Mouse (Mus musculus) adrenal gland, adult 18-20 months (tissue): ENCODE measurements around the gene Ndn. TPM values are rescaled to one million over a fixed set of nuclear protein-coding genes. Genes with fewer than 3 reads are reported as not detected.
A peak's percentile ranks its signal among the peaks of the same experiment; 100 is the strongest.

Source experiments
- DNase-seq, 2 experiments: peaks; one replicate each; pipeline ENCODE4 v3.0.0; 2021 to 2022; ENCODE audit warnings: low spot score in 2 of 2
- long read RNA-seq, 2 experiments: library from polyadenylated mRNA; stranded (forward); transcript quantifications; one replicate each; pipeline ENCODE4 v2.0.0; 2021
- total RNA-seq, 2 experiments: library from RNA; stranded (reverse); gene quantifications; 1 replicate in 1 of 2; 2 replicates in 1 of 2; pipeline ENCODE4 v1.2.3; 2021

Ndn gene
- 10 to 100 TPM; 69.4 to 80.4 TPM for total RNA-seq
- long read RNA-seq, experiment 1, transcript Ndn-201 (1 exons, 3,694 nt) = major isoform, 148 of 148 reads
- long read RNA-seq, experiment 1, partial matches to known transcripts = 0 of 148 reads
- long read RNA-seq, experiment 1, other reads (novel, unspliced or antisense) = 0 of 148 reads
- long read RNA-seq, experiment 2, transcript Ndn-201 (1 exons, 3,694 nt) = major isoform, 411 of 411 reads
- long read RNA-seq, experiment 2, partial matches to known transcripts = 0 of 411 reads
- long read RNA-seq, experiment 2, other reads (novel, unspliced or antisense) = 0 of 411 reads

DNA sequence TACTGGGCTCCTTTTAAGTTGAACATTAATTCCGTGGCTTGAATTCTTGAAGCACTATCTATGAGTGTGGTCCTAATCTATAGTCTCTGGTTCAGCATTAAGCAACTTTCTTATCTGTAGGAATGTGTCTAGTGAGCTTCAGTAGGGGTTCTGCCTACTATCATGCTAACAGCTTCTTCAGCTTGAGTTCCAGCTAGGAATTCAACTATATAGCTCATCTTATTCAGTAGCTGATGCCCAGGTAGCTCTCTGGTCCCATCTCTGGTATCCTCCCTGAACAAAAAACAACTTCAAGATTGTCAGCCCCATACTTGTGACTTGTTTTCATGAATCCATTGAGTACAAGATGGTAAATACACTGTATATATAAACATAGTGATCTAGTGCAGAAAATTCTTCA is at the start of gene Ndn:
Gene Ndn (plus strand): TSS at position 301 of the 400 bp plus-strand sequence.
- no peak for DNase-seq

DNA sequence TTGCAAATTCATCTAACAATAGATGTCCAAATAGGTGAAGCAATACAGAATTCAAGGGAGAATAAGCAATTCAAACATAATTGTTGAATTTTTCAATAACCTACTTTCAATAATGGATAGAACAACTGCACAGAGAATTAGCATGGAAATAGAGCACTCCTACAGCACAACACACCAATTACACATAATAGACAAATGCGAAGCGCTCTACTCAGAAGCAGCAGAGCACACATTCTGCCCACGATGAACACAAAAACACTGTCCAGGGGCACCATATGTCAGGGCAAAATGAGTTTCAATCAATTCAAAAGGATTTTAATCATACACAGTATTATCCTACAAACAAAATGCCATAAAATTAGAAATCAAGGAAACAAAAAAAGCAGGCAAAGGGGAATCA is 43.9 kb upstream of the Ndn start:
- no peak for DNase-seq

DNA sequence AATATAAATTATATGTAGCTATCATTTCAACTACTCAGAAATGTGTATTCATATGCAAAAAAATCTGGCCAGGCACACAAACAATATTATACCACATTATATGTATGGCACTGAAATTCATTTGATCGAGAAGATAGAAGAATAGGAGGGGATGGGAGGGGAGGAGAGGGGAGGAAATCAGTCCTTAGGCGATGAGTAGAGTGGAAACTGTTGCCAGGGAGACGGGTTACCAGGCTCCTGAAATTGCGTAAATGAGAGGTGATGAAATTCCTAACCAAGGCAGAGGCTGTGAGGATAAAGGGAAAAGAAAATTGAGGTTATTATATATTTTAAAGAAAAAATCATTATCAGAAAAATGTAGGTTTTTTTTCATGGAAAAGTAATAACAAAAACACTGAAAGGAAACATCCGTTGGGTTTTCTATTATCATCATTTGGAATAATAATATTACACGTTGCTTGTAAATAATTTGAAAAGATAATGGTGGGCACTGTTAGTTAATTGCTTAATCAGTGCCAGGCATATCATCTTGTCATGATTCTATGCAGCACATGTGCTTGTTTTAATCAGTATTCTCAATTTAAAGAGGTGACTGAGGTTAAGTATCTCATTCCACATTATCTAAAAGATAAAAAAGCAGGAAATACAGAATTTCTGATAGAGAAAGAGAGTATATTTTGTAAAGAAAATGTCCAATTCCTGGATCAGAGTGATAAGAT is 39.3 kb upstream of the Ndn start:
- no peak for DNase-seq

DNA sequence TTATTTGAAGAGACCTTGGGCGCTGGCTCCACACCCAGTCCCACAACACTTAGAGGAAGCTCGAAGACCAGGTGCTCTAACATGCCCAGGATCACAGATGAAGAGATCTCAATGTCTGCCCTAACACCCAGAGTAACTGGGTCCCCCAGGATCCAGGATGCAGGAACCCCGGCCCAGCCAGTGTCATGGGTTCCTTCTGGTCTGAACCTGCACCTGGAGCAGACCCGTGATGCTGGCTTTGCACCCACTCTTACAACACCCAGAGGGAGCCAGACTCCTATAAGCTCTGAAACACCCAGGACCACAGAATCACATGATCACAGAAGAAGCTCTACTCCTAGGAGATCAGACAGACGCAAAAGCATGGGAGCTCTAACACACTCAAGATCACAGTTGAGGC is 29.6 kb upstream of the Ndn start:
- no peak for DNase-seq

DNA sequence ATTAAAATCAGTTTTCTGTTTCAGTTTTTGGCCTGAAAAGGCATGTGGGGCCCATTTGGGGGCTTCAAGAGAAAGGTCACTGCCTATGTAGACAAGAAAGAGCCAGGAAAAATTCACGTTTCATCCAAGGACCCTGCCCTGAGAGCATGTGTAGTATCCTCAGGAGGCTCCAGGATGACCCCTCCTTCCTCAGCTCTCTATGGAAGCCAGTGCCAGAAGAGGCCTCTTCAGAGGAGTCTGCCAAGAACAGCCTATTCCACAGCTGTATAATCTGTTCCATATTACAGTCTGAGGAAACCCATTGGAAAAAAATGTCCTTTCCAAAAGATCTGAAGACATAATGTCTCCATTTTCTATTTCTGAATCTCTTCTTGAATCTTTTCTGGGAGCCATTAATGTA is 958 bp upstream of the Ndn start:
- DNase-seq = no peak

DNA sequence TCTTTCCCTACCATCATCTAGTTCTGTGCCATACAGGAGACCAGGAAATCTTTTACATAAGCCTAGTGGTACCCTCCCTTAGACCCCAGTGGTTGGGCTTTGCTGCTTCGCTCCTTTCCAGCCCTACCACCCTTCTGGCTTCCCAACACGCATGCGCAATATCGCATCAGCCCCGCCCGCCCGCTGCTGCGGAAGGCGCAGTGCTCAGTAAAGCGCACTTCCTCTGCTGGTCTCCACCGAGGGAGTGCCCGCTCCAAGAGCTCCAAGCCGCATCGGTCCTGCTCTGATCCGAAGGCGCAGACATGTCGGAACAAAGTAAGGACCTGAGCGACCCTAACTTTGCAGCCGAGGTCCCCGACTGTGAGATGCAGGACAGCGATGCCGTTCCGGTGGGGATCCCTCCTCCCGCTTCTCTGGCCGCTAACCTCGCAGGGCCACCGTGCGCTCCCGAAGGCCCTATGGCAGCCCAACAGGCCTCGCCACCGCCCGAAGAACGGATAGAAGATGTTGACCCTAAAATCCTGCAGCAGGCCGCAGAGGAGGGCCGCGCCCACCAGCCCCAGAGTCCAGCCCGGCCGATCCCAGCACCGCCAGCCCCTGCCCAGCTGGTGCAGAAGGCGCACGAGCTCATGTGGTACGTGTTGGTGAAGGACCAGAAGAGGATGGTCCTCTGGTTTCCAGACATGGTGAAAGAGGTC is 1.9 kb downstream of the Ndn start:
- DNase-seq = peak; percentile 62 to 64

DNA sequence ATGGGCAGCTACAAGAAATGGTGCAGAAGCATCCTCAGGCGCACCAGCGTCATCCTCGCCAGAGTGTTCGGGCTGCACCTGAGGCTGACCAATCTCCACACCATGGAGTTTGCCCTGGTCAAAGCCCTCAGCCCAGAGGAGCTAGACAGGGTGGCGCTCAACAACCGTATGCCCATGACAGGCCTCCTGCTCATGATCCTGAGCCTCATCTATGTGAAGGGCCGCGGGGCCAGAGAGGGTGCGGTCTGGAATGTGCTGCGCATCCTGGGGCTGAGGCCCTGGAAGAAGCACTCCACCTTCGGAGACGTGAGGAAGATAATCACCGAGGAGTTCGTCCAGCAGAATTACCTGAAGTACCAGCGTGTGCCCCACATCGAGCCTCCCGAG is 2.4 kb downstream of the Ndn start:
- DNase-seq = peak; percentile 9 to 19

DNA sequence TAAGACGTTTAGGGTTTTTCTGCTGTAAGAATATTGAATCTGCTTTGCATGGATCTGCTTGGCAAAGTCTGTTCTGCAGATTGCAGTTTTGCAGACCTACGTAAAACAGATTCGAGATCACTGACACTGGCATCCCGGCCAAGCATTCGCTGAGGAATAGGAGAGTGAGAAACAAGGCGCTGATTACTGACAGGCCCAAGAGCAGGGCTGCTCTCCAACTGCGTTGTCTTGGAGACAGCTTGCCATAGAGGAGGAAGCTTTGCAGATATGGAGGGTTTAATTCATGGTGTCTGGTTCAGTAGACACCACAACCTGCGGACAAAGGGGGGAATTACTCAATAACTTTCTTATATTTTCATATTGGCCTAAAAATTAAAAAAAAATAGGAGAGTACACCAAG is 4.9 kb downstream of the Ndn start:
- DNase-seq = no peak

DNA sequence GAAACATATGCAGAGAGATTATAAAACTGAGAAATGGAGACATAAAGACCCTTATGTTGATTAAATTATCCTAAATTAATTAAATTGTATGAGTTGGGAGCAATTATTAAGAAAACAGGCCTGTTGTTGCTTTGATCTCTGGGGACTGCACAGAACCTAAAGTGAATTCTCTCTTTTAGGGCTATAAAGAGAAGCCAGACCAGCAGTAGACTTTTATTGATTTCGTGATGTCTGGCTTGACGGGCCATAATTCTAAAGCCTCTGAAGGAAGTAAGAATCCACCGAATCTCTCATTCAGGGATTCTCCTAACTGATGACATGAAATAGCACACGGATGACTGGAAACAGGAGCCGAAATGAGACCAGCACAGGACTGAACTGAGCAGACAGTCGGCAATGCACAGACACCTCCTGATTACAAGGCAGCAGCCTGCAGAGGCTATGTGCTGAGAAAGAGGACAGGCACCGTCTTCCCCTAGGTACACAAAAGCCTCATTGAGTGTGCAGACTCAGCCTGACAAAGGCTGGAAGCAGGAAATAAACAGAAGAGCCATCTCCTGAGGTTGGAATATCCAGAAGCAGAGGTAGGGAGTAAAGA is 18.8 kb downstream of the Ndn start:
- DNase-seq = no peak

DNA sequence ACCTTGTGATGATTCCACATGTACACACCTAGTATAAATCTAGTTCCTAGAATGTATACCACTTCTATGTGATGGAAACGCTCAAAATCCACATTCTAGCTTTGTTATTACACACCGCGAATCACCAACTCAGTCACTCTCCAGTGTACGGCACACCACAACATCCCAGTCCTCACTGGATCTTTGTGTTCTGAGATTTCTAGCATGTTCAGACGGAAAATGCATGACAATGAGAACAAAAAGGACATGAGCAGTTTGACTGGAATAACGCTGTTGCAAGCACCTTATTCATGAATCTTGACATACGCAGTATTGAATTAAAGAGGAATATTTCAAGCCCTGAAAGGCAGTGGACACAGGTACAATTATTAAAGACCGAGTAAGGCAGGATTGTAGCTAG is 20.4 kb downstream of the Ndn start:
- no peak for DNase-seq

DNA sequence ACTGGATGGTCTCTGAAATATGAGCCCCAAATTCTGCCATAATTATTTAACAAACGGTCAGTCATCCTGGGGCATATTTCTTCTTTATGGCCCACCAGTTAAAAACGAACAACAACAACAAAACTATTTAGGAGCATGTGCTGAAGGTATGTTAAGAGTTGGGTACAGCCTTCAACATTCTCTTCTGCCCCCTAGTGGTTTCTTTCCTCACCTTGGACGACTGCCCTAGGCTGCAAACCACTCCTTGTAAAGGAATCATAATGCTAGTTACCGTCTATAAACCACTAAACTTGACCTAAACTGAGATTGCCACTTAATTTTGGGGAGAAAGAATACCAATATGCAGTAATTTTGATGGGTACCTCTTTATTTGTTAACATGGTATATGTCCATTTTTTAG is 29.3 kb downstream of the Ndn start:
- DNase-seq = no peak

DNA sequence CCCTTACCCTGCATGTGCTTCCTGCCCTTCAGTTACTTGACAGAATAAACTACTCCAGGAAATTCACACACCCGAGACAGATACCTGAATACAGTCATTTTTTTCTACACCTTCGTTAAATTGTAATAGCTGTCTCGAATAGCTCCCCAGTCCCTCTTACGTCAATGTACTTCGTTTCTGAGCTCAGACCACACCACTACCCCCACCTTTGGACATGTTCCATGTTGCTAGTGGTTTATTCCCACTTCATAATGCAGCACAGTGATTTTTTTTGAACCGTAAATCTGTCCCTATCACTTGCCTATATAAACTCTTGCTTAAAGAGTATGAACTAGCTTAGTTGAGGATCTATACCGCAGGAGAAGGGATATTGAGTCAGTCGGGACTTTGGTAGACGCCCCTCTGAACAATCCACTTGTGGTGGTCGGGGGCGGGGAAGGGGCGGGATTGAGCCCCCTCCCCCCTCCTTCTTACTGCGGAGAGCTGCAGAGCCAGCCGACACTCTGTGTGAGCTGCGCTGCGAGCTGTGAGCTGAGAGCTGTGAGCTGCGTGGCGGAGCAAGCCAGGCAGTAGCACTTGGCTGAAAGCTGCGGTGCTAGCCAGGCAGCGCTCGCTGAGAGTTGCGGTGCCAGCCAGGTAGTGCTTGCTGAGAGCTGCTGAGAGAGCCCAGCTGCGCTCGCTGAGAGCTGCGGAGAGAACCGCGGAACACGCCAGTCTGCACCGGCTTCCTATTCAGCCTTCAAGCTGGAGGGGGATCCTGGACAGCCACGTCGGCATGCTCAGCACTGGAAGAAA is 30.3 kb downstream of the Ndn start, which contains the start of gene Magel2:
Gene Magel2 (plus strand): TSS at position 501 of the 795 bp plus-strand sequence.
- peak in 1 of 2 experiments; percentile 34 for DNase-seq

DNA sequence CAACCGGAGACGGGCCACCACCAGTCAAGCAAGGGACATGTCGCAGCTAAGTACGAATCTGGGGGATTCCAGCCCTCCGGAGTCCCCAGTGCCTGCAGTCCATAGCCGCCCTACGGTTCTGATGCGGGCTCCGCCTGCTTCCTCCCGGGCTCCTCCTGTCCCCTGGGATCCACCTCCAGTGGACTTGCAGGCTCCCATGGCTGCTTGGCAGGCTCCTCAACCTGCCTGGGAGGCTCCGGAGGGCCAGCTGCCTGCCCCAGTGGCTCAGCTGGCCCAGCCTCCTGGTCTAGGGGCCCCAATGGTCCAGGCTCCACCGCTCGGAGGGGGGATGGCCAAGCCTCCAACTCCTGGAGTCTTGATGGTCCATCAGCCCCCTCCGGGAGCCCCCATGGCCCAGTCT is 30.9 kb downstream of the Ndn start:
- no peak for DNase-seq

DNA sequence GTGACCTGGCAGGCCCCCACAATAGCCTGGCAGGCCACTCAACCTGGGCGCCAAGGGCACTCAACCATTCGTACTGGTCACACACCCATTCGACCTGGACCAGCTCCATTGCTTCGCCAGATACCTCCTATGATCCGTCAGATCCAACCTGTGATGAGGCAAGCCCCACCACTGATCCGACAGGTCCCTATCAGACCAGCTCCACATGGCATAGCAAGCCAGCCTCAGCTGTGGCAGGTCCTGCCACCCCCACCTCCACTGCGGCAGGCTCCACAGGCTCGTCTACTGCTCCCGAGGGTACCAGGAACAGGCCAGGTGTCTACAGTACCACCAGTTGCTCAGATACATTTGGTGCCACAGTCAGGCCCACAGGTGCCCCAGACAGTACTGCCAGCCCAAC is 32.2 kb downstream of the Ndn start:
- no peak for DNase-seq

DNA sequence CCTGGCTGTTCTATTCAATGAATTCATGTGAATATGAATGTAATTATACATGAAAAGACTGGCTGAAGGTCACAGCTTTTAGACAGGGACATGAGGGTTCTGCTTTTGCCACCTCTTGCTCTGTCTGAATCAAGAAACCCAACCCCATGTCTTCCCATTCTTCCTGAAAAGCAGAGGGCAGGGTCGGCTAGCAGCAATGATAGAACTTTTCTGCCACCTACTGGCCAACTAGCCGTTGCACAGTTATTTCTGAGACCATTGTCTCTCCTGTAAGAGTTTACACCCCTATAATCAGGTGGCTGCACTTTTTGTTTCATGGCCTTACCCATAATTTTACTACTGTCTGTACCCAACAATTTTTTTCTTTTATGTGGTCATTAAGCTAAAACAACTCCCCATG is 36.0 kb downstream of the Ndn start:
- peak in 1 of 2 experiments; percentile 38 for DNase-seq

DNA sequence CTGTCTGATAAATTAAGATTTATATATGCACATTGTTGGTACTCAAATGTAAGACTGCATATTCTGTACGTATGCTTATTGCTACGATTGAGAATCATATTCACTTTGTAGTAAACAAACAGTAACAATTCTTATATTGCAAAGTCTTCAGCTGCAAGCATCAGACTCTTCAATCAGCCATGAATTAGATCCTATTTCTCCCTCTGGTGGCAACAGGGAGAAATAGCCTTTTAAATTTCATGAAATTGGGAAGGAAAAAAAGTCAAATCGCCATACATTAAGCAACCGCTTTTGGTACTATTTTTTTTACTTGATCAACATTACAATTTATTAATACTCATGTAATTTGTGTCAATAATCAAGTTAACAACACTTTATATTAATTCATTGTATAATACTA is 41.9 kb downstream of the Ndn start:
- no peak for DNase-seq

DNA sequence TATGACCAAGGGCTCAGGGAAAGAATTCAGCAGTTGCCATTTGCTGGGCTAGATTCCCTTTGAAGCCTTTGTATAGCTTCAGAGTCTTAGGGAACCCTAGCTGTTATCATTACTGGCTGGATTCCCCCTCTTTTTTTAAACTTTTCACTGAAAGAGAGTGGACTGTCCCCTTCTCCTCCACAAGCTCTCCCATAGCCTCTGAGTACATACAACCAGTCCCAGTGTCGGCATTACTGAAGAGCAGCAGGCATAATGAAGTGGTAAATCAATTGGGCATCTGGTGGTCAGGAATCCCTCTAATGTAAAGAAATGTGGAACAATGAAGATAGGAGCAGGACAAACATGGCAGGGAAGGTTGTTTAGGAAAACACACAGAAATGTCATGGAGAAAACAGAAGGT is 45.8 kb downstream of the Ndn start:
- no peak for DNase-seq
